Mouse (Mus musculus) heart, adult 9 months (tissue): ENCODE results near the gene Efcab7.

Experiments used
- DNase-seq, 2 experiments: peaks; one replicate each; pipeline ENCODE4 v3.0.0; 2022; ENCODE audit warnings: low spot score in 2 of 2

Gene Efcab7

DNA sequence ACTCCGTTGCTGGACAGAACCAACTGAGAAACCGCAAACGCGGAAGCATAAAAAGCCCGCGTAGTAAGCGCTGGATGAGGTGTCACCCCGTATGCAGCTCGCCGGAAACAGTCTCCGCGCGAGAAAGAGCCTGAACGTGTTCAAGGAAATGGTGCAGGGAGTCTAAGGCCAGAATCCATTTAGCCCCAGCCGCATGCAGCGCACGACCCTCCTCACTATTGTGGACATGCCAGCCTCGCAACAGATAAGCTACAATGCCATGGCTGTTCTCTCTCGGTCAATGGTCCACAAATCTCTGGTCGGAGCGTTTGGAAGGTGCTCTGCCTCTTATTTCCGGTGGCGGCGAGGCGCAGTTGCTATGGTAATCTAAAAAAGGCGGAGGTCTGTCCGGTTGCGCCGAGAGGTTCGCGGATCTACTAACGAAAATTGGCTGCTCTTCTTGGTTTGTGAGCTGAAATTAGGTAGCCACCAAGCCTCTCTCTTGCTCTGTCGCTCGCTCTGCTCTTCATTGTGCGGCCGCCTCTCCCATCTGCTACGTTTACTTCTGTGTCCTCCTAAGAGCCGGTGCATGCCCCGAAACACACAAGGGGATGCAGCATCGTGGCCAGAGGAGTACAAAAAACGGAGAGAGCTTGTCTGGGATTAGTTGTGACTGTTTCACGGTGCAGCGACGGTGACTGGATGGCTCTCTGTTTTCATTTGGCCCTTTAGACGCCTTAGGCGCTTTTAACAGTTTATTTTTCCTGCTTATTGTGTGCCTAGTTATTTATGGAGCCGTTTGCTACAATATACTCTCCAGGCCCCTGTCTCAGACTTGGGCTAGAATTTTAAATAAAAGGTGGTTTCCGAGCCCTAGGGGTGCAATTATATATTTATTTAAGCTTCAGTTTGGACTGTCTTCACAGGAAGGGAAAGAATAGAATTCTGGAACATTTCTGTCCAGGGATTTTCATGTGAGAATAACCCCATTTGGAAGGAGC lies at the start of gene Efcab7:
Gene Efcab7 (plus strand): TSS at position 105 of the 980 bp plus-strand sequence.
- DNase-seq: peak; percentile 60 to 82

GRCm38 (mm10) chr4:99792365-99792764 lies 36.6 kb upstream of the Efcab7 start:
- no peak for DNase-seq

- DNase-seq: no peak
Measured at GRCm38 (mm10) chr4:99816697-99817460, 12.1 kb upstream of the Efcab7 start.

GRCm38 (mm10) chr4:99828337-99828736 lies 661 bp upstream of the Efcab7 start:
- no peak for DNase-seq

GRCm38 (mm10) chr4:99828739-99829093 lies 282 bp upstream of the Efcab7 start:
- no peak for DNase-seq

DNA sequence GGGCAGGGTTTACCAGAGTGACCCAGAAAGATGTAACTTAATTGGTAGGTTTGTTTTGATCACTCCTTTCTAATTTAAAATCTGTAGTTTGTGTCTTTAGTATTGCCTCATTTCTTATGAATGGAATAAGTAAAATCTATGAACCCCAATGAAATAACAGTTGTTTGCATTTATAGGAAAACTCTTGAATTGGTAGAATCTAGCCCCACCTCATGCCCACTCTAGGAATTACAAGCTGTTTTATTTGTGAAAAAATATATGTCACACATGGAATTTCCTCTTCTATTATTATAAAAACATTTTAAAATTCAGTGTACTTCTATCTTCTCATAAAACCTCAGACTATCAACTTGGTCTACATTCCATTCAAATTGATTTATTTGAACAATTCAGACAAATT lies 52.9 kb downstream of the Efcab7 start:
- no peak for DNase-seq

GRCm38 (mm10) chr4:99882405-99882804 lies 53.4 kb downstream of the Efcab7 start:
- no peak for DNase-seq

- no peak for DNase-seq
Measured at GRCm38 (mm10) chr4:99913894-99914451, 85.0 kb downstream of the Efcab7 start.

GRCm38 (mm10) chr4:99926380-99926779 lies 97.4 kb downstream of the Efcab7 start:
- no peak for DNase-seq

GRCm38 (mm10) chr4:99928521-99928920 lies 99.5 kb downstream of the Efcab7 start:
- DNase-seq: no peak

DNA sequence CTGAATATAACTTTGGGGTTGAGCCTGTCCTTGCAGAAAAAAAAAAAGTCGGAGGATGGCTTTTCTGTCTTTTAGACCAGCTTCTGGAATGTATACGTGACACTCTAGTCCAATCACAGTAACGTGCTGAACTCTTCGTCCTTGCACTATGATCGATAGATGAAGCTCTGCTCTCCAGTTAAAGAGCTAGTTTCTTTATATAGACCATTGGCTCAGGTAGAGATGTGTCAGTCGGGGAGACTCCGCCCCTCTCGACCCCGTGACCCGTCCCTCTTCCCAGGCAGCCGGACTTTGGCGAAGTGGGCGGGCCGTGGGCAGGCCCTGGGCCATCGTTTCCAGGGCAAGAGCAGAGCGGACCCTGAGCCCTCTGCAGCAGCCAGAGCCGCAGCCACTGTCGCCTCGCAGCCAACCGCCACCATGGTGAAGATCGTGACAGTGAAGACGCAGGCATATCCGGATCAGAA lies 100.2 kb downstream of the Efcab7 start, which contains the start of gene Pgm1:
Gene Pgm1 (plus strand): TSS at position 266 of the 464 bp plus-strand sequence.
- DNase-seq: peak; percentile 87 to 89

- DNase-seq: peak; percentile 84 to 85
Measured at GRCm38 (mm10) chr4:99929613-99930517, 100.9 kb downstream of the Efcab7 start, which contains the start of gene Itgb3bp. Itgb3bp (minus strand) TSS chr4:99929813.

DNA sequence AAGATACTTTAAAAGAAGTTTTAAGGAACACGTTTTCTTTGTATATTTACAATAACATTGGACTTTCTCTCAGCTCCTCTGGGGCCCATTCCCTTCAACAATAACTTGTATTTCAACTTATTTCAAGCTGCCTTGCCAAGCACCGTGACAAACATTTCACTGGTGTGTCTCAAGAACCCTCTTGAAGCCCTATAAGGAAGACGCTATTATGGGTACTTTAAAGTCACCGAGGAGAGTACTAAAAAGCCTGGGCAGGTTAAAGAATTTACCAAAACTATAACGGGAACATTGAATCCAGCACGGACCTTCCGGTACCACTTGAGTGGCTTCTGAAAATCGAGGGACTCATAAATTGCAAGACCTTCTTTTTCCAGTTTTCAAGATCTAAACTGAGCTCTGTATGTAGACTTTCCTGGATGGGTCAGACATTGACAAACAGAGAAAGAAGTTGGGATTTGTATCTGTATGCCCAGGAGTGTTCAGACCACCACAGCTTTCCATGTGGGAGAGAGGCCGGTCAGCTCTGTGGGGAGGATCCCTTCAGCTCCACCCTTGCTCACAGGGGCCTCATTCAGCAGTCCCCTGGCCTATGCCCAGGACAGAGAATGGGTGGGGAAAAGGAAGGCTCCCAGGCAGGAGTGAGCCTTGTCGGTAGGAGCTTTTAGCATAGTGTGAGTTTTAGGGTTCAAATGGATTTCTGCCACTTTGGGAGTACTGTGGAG lies 101.7 kb downstream of the Efcab7 start:
- peak; percentile 35 to 40 for DNase-seq

GRCm38 (mm10) chr4:99931240-99931580 lies 102.2 kb downstream of the Efcab7 start:
- DNase-seq: no peak

DNA sequence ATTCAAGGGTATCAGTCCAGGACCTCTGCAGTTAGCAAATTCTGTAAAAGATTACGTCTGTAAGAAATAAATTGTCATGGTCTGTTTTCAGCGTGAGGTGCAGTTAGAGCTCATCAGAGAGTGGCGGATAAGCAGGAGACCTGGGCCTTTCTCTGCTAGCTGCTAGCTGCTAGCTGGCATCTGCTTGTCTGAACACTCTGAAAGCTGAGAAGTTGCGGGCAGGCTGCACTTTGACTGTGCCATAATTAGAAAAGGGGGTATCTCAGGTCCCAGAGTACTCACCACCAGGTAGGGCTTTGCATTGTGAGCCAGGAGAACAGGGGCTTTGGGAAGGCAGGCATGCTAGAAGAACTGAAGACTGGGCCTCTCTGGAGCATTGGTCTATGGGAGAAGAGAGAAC lies 102.8 kb downstream of the Efcab7 start:
- peak; percentile 35 to 39 for DNase-seq

DNA sequence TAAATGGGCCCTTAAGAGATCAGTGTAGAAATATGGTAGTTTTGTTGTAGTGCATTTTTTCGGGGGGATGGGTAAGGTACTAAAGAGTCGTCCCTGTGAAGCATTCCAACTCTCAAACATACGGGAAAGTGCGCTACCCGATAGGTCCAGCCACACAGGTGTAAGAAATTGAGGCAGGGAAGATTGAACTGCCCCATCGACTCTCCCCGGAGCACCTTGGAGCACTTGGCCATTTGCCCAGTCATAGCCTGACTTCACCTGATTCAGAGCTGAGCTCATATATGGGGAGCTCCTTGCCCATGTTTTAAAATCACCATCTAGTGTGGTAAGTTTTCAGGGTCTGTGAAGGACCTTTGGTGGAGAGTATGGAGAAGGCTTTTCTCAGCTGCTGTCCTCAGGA lies 105.9 kb downstream of the Efcab7 start:
- DNase-seq: no peak

DNA sequence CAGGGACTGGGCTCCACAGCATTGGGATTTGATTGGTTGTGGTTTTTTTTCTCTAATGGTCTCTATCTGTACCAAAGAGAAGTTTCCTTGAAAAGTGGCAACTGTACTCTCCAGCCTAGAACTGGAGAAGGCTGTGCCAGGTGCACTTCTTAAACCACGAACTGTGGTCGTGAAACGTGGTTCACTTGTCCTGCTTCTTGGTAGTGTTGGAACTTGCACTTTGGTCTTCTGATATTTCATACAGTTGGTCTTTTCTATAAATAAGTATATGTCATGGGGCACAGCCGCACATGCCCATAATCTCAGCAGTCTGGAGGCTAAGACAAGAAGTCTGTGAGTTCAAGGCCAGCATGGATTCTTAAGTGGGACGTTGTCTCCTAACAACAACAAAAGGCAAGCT lies 107.3 kb downstream of the Efcab7 start:
- DNase-seq: no peak

- no peak for DNase-seq
Measured at GRCm38 (mm10) chr4:99939711-99940505, 110.9 kb downstream of the Efcab7 start.

DNA sequence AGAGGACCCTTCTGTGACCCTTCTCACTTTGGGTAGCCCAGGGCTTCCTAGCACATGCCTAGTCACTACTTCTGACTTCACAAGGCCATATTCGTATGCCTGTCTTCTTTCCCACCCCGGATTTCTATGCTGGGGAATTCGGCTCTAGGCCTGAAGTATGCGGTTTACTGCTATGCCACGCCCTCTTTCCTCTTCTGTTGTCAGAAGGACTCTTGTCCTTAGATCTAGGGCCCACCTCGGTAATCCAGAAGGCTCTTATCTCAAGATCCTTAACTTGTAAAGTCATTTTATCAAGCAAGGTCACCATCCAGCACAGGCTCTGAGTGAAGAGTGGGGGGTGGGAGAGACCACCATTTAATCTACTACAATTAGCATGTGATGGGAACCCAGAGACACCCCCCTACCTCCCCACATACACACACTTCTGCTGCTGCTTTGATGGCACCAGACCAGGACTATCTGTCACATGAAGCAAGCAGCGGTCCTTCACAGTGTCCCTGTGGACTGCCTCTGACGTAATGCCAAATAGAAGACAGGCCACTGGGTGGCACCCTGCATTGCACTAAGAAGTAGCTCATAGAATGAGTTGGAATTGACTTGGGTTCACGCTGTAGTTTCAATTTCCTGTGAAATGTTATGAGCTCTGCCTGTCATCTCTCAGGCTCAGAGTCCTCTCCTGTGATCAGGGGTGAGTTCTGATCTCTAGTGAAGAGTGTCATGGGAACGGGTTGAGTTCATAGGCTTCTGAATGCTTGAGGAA lies 112.8 kb downstream of the Efcab7 start:
- peak; percentile 46 to 71 for DNase-seq
